Mouse (Mus musculus) G1E (cell line): ENCODE measurements around the gene Gse1.

ENCODE experiments used
- CTCF ChIP-seq: IDR thresholded peaks from 2 replicates; pipeline ENCODE4 v1.5.1; 2012; ENCODE audit warnings: low read depth, low read length, inconsistent platforms, mixed read lengths
- GATA1 ChIP-seq: IDR thresholded peaks from 2 replicates; pipeline ENCODE4 v1.6.1; 2012; ENCODE audit warnings: borderline replicate concordance, low read length, inconsistent platforms, mixed read lengths
- GATA2 ChIP-seq: IDR thresholded peaks from 2 replicates; pipeline ENCODE4 v1.6.1; 2012; ENCODE audit warnings: low read depth, low read length, inconsistent platforms, borderline replicate concordance
- POLR2AphosphoS5 ChIP-seq: IDR thresholded peaks from 2 replicates; pipeline ENCODE4 v1.6.1; 2012; ENCODE audit warnings: low read depth, low read length, inconsistent platforms; ENCODE audit not compliant: insufficient replicate concordance
- TAL1 ChIP-seq: conservative IDR thresholded peaks from 2 replicates; pipeline ENCODE4 v1.6.1; 2012; ENCODE audit warnings: low read depth, low read length, inconsistent platforms, mixed read lengths

DNA sequence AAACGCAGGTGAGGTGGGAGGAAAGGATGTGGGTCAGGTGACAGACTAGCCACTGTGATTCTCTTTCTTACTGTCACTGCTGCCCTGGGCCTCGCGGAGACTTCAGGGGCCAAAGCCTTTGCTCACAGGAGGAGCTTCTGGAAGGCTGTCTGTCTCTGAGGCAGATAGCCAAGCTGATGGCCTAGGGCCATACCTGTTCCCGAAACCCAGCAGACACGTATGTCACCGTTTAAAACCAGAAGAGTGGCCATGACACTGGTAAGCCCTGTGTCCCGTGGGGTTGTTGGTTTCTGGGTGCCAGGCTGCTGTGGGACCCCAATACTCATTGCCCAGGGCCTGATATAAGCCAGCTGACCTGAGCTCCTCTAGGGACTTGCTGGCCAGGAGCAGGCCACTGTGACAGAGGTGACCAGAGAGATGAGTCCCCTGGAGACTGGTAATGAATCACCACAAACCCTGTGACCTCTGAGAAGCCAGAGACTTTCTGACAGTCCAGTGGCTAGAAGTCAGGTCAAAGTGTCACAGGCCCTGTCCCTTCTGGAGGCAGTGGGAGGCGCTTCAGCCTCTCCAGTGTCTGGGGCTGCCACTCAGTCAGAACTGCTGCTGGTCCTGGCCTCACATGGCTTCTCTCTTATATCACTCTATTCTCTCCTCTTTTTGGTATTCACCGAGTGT lies 253.9 kb downstream of the Gse1 start:
- TF ChIP-seq CTCF (no peak), POLR2AphosphoS5 (no peak), GATA1 (no peak), TAL1 (no peak), GATA2 (no peak)
